Mouse (Mus musculus) layer of hippocampus, adult 9-10 months (tissue): ENCODE measurements around the gene Gm36028.
A peak's percentile ranks its signal among the peaks of the same experiment; 100 is the strongest.

Experiments used
- DNase-seq: peaks from one replicate; pipeline ENCODE4 v3.0.0; 2022; ENCODE audit warnings: low spot score

Gm36028 gene

DNA sequence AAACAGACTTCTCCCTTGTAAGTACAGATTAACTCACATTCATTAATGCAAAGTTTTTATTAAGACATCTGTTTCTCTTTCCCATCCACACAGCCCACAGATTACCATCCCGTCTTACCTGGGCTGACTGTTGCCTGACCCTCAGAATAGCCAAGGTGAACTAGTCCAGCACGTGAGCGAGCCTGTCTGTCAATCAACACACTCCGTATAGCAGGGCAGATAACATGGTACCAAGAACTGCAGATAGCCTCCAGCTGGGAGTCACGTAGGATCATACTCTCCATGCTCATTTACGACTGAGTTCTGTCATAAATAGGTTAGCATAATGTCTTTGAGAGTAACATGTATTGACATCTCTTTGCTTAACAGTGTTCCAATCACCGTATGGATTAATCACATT is at the start of gene Gm36028:
Gm36028 (minus strand) TSS at position 118 of the 400 bp plus-strand sequence.
- no peak for DNase-seq

DNA sequence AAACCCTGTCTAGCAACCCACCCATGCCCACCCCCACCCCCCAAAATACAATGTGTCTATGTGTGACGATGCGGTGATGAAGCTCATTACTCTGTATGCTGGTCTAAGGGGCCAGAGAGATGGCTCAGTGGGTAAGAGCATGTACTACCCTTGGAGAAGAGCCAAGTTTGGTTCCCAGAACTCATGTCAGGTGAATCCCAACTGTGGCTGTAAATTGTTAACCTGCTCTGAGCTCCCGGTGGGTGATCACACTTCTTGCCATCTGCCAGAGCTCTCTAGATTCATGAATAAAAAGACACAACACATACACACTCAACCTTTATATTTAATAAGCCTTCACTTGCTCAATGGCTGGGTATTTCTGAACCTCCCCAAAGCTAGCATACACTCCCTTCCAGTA is 45.5 kb upstream of the Gm36028 start:
- DNase-seq = no peak

DNA sequence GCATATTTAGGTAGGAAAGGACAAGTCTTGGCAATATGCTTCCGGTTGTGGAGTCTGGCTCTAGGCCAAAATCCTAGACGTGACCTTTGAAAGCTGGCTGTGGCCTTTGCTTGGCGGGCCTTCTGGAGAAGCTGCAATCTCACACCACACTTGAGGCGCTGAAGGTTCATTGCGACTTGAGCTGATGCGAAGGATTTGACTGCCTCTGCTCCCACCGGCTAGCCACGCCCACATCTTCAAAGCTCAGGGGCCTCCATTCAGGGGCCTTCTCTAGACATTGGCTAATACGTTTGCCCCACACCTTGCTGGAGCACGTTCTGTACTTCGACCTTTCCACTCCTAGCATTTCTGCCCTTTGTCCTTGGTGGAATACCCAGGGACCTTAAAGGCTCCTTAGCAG is 40.4 kb upstream of the Gm36028 start:
- DNase-seq = no peak

DNA sequence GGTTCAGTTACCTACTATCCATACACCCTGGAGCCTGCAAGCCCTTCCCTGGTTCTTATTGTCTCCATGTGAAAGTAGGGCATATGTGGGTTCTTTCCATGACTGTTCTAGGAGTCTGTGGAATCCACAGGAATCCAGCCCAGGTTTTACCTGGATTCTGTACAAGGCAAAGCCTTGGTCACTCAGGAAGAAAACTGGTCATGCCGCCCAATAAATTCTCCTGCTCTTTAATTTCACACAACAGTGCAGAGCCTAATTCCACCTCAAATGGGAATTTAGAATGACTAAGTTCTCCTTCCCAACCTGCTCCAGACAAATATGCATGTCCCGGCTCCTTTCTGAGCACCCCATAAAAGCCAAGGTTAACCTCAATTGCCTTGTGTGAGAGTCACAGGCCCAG is 38.4 kb upstream of the Gm36028 start:
- no peak for DNase-seq

DNA sequence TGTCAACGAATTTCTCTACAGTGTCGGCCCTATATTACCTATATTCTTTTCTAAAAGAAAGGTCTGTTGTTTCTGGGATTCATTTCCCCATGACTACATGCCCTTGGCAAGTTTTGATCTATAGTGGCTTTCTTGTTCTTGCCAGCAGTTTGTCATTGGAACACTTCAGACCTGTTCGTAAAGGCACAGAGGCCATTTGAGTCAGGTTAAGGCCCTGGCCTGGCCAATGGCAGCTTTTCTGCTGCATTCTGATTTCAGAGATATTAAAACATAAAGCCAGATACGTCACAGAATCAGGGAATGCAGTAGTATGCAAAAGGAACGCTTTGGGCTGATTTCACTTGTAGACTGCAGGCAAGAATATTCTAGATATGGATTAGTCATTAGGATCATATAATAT is 37.8 kb upstream of the Gm36028 start:
- no peak for DNase-seq

DNA sequence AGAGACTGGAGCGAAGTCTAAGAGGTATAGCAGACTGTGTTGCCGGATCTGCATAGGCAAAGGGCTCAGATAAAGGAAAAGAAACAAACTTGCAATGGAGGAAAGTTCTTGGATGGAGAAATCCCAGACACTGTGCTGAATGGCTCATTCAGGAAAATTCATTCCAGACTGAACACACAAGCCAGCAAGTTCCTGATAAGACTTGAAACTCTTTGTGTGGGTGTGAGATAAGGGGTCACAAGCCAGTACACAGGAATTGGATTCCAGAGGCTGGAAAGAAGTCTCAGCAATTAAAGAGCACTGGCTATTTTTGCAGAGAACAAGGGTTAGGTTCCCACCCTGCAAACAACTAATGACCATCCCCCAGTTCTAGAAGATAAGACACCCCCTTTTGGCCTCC is 33.0 kb upstream of the Gm36028 start:
- no peak for DNase-seq

DNA sequence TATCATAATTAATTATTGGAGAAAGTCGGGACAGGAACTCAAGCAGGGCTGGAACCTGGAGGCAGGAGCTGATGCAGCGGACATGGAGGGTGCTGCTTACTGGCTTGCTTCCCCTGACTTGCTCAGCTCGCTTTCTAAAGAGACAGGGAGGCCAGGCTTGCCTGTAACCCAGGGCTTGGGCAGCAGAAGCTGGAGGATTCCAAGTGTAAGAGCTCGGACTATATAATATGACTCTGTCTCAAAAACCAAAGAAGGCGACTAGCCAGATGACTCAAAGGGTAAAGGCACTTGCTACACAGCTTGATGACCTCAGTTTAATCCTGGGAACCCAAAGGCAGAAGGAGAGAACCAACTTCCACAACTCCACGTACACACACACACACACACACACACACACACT is 32.4 kb upstream of the Gm36028 start:
- no peak for DNase-seq

DNA sequence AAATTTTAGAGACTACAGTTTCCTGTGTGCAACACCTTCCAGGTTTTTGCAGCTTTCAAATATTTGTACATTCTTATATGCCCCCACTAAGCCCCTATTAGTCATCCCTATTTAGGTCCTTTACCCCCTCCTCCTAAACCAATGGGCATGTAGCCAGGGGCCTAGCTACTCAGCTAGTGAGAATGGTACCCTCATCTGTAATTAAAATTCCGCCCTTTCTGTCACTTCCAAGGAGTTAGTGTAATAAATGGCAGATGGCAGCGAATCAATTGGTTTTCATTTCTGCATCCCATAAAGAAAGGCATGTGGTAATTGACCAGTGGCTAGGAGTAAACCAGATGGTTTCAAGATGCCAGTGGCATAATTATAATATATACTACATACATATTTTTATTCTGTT is 31.7 kb upstream of the Gm36028 start:
- DNase-seq = no peak

DNA sequence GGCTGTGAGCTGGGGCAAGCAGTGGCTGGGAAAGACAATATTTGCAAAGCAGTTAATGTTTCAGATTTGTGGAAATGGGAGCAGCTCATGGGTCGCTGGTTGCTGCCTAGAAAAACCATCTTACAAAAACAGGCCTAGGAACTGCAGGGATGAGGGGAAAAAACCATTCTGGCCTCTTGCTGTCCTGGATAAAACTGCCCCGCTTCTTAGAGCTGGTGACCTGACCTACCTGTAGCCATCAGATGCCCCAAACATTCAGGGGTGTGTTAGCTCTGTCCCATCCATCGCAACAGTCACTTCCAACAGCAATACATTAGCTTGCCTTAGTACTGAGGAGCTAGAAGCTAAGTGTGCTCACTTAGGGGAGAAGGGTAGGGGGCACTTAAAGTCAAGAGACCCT is 28.0 kb upstream of the Gm36028 start:
- DNase-seq = no peak

DNA sequence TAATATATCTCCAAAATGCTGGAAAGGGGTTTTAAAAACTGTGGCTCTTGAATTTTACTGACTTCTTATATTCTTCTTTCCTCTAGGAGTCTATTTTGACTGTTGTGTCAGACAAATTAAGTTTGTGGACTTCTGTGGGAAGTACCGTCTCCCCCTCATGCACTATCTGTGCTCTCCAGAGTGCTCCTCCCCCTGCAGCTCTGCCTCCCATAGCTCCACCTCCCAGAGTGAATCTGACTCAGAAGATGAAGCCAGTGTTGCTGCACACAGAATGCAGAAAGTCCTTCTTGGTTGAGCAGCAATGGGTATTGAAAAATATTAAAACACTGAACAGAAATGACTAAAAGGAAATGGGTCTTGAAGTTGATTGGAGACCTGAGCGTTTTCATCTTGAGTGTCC is 20.2 kb upstream of the Gm36028 start:
- DNase-seq = no peak

DNA sequence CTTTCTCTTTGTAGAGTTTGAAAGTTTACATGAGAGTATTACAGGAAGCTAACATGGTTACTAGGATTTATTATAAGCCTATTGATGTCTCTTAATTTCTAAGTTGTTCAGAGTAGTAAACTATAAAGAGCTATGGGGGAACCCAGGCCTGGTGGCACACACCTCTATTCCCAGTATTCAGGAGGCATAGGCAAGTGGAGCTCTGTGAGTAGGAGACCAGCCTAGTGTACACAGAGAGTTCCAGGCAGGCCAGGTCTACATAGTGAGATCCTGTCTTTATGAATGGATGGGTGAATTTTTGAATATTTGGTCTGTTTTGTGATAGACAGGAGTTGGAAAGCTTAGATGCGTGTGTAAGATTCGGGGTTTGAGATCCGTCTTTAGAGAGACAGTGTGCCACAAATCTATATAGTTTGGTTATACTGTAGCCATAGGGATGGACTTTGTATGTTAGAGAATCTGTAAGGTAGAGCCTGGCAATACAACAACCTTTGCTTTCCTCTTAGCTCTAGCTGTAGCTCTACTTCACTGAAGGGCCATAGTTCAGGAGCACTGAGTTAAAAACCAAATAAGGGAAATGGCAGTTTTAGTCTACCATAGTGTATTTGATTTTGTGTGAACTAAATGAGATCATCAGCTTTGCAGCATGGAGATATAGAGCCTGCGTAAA is 18.9 kb upstream of the Gm36028 start:
- no peak for DNase-seq

DNA sequence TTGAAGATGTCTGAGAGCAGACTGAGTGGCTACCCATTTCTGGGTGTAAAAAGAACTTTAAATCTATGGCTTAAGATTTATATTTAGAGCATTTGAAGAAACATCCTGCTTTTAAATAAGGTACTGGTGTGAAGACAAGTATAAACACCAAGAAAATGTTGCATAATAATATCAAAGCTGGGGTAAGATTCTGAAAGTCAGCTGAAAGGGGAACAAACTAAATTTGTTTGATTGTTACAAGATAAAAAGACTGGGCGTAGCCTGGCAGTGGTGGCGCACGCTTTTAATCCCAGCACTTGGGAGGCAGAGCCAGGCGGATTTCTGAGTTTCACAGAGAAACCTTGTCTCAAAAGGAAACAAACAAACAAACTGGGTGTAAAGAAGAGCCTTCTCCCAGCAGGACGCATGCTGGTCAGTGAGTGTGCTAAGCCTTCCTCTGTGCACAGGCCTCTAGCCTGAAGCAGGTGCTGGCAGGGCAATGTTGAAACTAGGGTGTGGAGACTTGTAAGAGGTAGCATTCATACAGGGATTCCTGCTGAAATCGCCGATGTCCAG is 18.1 kb upstream of the Gm36028 start:
- no peak for DNase-seq

DNA sequence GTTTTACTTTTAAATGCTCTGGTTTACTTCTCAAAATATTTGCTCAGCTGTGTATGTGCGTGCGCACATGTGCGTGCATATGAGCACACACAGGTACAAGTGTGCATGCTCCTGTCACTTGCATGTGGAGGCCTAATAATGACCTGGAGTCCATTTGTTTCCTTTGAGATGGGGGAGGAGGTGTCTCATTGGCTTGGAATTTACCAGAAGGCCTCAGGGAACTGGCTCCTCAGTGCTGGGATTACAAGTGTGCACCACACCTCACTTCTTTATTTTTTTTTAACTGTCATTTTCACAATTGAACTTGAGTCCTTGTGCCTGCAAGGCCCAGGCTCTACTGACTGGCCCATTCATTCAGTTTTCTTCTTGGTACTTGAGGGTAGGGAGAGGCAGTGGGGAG is 16.5 kb upstream of the Gm36028 start:
- DNase-seq = no peak

DNA sequence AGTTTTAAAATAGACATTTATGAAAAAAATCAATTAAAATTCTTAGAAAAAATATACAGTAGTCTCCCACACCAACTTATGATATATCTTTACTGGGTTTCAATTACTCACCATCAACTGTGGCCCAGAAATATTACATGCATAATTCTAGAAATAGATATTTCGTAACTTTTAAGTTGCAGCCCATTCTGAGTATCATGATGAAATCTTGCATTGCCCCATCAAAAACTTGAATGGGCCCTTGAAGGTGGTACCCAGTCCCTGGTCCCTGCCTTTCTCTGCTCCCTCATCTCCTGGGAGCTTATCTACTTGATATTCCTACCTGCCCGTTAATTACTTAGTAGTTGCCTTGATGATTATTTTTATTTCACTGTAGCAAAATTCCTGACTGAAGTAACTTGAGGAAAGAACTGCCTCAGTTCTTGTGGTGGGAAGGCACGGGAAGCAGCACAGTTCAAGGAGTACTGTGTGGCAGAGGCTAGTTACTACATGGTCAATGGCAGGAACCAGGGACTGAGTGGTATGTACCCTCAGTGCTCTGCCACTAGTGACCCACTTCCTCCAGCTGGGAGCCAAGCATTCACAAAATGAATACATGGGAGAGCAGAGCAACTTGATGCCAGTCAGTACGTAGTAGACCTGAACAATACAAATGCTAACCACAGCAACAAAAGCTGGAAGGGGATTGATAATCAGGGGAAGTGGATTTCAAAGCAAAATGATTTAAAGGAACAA is 13.7 kb upstream of the Gm36028 start:
- DNase-seq = no peak

DNA sequence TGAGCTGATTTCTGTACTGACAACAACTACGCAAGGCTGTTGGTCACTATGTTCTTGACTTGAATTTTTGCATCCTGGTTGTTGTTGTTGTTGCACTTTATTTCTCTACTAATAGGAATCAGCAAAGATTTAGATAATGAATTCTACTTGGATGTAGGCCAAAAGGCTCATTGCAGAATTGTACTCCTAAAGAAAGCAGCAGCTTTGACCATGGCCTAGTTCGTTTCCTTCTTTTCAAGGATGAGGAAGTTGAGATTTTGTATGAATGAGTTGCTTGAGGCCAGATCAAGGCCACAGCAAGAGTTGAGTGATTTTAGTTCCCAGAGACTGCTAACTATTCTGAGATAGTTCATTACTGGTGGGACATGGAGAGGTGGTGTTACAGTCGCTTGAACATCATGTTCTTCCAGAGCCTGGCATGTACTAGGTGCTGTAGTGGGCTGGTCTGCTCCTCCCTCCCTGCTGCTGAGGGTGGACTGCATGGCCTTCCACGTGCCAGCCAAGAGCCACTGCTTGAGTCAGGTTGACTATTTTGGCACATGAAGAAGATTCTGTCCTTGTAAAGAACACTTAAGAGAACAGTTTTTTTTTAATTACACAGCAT is 10.3 kb upstream of the Gm36028 start:
- no peak for DNase-seq

DNA sequence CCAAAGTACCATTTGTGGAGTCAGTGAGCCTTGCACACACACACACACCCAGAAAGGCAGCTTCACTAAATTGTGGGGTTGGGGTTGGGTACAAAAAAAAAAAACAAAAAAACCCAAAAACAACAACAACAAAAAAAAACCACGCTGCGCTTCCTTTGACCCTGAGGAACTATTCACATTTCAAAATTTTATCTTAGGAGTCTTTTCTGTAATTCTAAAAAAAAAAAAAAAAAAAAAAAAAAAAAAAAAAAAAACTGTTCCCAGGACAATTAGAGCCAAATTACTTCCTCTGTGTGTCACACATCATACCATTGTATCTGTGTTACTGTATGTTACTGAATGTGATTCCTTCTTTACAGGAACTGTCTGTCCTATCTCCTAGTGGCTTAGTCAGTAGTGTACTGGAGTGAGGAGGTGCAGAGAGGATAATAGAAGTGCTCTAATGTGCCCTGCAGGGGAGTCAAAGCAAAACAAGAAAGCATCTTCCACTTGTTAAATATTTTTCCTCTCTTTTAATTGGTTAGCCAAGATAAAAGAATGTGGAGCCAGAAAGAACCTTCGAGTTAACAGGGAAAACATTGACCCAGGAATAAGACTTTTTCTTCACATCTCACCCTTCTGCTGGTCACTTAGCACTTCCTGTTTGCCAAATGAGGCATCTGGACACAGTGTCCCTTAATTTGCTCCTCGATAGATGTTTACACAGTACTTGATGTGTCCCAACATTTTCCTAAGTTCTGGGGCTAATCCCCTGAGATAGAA is 8.7 kb upstream of the Gm36028 start:
- no peak for DNase-seq

DNA sequence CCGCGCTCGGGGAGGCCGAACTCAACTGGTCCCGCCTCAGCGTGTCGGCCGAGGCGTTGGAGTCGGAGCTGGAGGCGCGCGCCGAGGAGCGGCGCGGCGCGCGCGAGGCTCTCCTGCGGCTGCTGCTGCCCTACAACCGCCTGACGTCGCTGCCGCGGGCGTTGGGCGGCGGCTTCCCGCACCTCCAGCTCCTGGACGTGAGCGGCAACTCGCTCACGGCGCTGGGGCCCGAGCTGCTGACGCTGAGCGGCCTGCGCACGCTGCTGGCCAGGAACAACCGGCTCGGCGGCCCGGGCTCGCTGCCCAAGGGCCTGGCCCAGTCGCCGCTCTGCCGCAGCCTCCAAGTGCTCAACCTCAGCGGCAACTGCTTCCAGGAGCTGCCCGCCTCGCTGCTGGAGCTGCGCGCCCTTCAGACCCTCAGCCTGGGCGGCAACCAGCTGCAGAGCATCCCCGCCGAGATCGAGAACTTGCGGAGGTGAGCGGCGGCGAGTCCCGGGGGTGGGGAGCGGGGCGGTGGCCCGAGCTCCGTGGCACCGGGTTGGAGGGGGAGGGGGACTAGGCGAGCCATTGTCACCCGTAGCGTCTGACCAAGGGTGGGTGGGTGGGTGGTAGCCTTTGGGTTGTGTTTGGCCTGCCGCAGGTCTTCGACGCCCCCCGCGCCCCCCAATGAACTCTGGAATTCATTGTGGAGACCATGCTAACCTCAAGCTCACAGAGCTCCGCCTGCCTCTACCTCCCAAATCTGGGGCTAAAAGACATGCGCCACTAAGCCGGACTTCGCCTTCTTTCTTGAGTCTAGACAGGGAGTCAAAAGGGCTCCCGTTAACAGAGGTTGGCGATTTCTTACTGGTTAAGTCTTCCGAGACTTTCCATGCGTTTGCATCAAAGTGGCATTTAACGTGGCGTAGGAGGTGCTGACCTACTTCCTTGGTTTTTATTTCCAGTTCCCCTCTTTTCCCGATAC is 7.8 kb upstream of the Gm36028 start:
- no peak for DNase-seq

DNA sequence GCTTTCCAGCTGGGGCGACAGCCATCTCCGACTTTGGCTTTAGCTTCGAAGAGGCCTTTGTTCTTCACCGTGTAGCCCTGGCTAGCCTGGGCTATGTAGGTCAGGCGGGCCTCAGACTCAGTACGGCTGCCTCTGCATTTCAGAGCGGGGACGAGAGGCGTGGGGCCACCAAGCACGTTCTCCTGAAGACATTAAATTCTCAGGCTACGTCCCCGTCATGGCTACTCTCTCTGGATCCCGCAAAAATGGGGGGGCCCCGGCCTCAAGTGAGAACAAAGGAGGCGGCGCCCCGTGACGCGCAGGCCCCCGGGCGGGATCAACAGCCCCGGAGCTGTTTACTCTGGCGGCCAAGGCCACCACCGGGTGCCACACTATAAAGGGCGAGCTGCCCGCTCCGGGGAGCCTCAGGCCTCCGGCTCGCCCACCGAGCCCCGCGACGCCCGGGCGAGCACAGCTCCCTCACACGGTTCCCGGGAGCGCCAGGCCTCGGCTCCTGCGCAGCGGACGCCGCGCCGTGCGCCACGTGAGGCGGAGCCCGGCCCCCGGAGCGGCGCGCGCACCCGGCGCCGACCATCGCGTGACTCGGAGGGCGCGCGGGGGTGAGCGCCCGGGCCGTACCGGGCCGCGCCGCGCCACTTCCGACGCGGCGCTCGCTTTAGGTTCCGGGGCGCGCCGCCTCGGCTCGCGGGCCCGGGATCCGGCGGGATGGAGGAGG is 7.0 kb upstream of the Gm36028 start, which contains the start of gene Lrrc58:
Lrrc58 (plus strand) TSS at position 599 of the 715 bp plus-strand sequence.
- peak; percentile 71 for DNase-seq

DNA sequence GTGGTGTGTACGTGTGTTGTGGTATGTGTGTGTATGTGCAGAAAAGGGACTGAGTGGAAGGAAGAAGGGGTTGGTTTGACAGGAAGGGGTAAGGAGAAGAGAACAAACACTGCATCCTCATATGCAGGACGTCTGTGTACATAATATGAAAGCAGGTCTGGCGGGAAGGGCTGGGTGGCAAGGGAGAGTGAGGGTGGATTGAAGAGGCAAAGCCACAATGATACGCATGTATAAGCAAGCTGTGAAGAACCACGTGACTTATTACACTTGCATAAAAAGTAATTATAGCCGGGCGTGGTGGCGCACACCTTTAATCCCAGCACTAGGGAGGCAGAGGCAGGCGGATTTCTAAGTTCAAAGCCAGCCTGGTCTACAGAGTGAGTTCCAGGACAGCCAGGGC is 4.9 kb upstream of the Gm36028 start:
- DNase-seq = no peak

DNA sequence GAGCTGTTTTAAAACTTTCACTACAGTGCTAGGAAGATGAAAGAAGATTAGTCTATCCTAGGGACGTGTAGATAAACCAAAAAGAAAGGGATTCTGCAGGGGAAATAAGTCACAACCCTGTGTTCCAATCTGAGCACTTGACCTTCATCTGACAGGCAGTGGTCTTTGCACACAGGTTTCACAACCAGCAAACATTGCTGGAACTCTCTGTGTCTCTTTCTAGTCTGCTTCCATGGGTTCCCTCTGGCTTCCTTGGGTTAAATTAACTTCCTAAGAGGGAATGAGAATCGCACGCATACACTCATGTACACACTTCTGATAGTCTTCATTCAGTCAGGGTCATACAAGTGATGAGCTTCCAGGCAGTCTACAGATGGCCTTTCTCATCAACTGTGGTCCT is 2.9 kb upstream of the Gm36028 start:
- DNase-seq = no peak

DNA sequence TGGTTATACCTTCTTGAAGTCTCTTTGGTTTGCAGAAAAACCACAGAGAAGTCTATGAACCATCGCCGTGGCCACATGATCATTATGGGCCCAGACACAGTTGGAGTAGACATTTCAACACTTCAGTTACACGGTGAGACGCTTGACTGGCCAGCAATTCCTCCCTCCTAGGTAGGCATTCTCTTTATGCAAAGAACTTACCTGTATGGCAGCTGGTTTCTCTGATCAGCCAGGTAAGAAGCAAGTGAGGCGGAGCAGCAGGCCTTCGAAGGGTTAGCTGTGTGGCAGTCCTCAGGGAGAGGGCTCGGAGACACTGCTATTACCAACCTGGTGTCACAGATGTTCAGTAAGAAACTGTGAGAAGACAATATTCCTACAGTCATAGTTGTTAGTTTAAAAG is 733 bp downstream of the Gm36028 start:
- no peak for DNase-seq
